Mouse (Mus musculus): ENCODE results near the gene Zfp36l1.

DNA sequence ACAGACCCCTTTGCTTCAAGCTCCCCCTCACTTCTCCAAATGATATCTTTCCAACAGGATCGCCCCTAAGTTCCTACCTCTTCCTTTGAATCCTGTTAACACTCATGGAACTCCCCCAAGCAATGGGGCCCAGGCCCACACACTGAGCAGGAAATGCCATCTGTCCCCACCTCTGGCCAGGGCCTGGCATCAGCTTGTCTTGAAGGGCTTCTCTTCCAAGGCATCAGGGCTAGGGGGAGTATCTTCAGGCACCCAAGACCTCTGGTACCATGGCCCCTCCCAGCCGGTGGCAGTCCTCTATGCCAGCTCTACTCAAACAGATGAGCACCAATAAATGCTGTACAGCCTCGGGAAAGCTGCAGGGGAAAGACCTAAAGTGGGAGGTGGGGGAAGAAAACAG lies 11.9 kb upstream of the Zfp36l1 start:
- no peak for TF ChIP-seq POLR2A (IDR thresholded peaks at IDR 0.05; ENCODE audit: borderline replicate concordance, extremely low read depth, insufficient read depth, insufficient read length, poor library complexity, severe bottlenecking)
- no peak for TF ChIP-seq CTCF (IDR thresholded peaks at IDR 0.05; ENCODE audit: borderline replicate concordance, extremely low read depth, insufficient read depth, insufficient read length)
